Mouse (Mus musculus): Measurements from ENCODE around the gene Gm12355. TPM values are rescaled to one million over a fixed set of nuclear protein-coding genes. Genes with fewer than 3 reads are reported as not detected.
"Not testable (repeated sequence)": the region's sequence is repeated elsewhere in the genome, so short reads cannot be mapped to it uniquely, and the experiment has no call there.

Gm12355 gene
- polyA plus RNA-seq, 1 experiment from 2014 or later: 0.92 TPM

GRCm38 (mm10) chr11:98606763-98607162, 18.7 kb downstream of the Gm12355 start:
- 3% methylated on average over 3 of the region's 3 CpGs for WGBS
- no peak for ATAC-seq (replicated peaks; ENCODE audit: low FRiP score, low read depth)

DNA sequence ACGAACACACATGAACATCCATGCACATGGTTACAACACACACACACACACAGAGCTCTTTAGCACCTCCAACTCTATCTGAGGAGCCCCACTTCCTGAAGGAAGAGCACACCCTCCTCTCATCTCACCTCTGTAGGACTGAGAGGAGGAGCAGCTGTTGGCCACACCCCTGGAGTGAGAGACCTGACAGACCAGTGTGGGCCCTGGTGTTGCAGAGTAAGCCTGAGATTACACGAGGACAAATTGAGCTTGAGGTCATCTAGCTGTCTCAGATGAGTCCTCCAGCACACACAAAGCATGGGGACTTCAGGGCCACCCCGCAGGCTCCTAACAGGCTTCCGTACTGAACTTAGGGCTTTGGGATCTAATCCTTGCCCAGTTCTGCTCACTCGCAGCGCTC, 20.6 kb downstream of the Gm12355 start:
- not testable (repeated sequence) for ATAC-seq (replicated peaks; ENCODE audit: low FRiP score, low read depth); H3K9me3 ChIP-seq (replicated peaks; ENCODE audit: low read length); H3K36me3 ChIP-seq (ENCODE audit: insufficient read depth, low read length); H3K9ac ChIP-seq (ENCODE audit: low read depth, low read length); DNase-seq (ENCODE audit: low spot score); H3K27ac ChIP-seq; H3K27me3 ChIP-seq (ENCODE audit: insufficient read depth, low read length); H3K4me3 ChIP-seq (replicated peaks; ENCODE audit: low read depth, low read length); H3K4me1 ChIP-seq (replicated peaks; ENCODE audit: insufficient read depth, low read length); H3K4me2 ChIP-seq (ENCODE audit: low read length)
- 73% methylated on average over 6 of the region's 6 CpGs for WGBS

More at GRCm38 (mm10) chr11:98606763-98607162, 18.7 kb downstream of the Gm12355 start:
- H3K4me3 ChIP-seq (replicated peaks; ENCODE audit: low read depth, low read length): no peak overlapping the region
- 0 out of 2 replicates have a peak, but pooled peaks cover 6% of the 10 kb centered on the region for H3K4me1 ChIP-seq (replicated peaks; ENCODE audit: insufficient read depth, low read length)
- peak; percentile 91 for TF ChIP-seq CTCF (IDR thresholded peaks at IDR 0.05; ENCODE audit: low read depth)
- H3K9me3 ChIP-seq (replicated peaks; ENCODE audit: low read length): no peaks in the 10 kb centered on the region
- no peak overlapping the region for H3K27ac ChIP-seq
- H3K9ac ChIP-seq (ENCODE audit: low read depth, low read length): no peak overlapping the region
- no peak overlapping the region for H3K4me2 ChIP-seq (ENCODE audit: low read length)
- peak; percentile 86 for DNase-seq (ENCODE audit: low spot score)
- 0 out of 2 replicates have a peak, but pooled peaks cover 2% of the 10 kb centered on the region for H3K27me3 ChIP-seq (ENCODE audit: insufficient read depth, low read length)
- no peaks in the 10 kb centered on the region for H3K36me3 ChIP-seq (ENCODE audit: insufficient read depth, low read length)

GRCm38 (mm10) chr11:98603953-98604352, 21.5 kb downstream of the Gm12355 start:
- TF ChIP-seq CTCF (IDR thresholded peaks at IDR 0.05; ENCODE audit: low read depth): no peak
- H3K9me3 ChIP-seq (replicated peaks; ENCODE audit: low read length): no peaks in the 10 kb centered on the region
- H3K4me2 ChIP-seq (ENCODE audit: low read length): no peak overlapping the region
- no peak overlapping the region for H3K4me3 ChIP-seq (replicated peaks; ENCODE audit: low read depth, low read length)
- H3K27me3 ChIP-seq (ENCODE audit: insufficient read depth, low read length): peaks cover 8% of the 10 kb centered on the region; the same call in 1 of the 2 replicates
- no peak for DNase-seq (ENCODE audit: low spot score)
- H3K27ac ChIP-seq: no peak overlapping the region
- H3K4me1 ChIP-seq (replicated peaks; ENCODE audit: insufficient read depth, low read length): 0 out of 2 replicates have a peak, but pooled peaks cover 6% of the 10 kb centered on the region
- no peak overlapping the region for H3K9ac ChIP-seq (ENCODE audit: low read depth, low read length)
- no peaks in the 10 kb centered on the region for H3K36me3 ChIP-seq (ENCODE audit: insufficient read depth, low read length)
- WGBS: 75% methylated on average over 2 of the region's 2 CpGs
- no peak for ATAC-seq (replicated peaks; ENCODE audit: low FRiP score, low read depth)

GRCm38 (mm10) chr11:98602090-98602690, 23.3 kb downstream of the Gm12355 start:
- 0 out of 2 replicates have a peak, but pooled peaks cover 6% of the 10 kb centered on the region for H3K4me1 ChIP-seq (replicated peaks; ENCODE audit: insufficient read depth, low read length)
- no peak overlapping the region for H3K27ac ChIP-seq
- 1% methylated on average over 20 of the region's 20 CpGs for WGBS
- TF ChIP-seq CTCF (IDR thresholded peaks at IDR 0.05; ENCODE audit: low read depth): no peak
- H3K9ac ChIP-seq (ENCODE audit: low read depth, low read length): no peak overlapping the region
- ATAC-seq (replicated peaks; ENCODE audit: low FRiP score, low read depth) (peak; percentile 47), DNase-seq (ENCODE audit: low spot score) (peak; percentile 62)
- H3K9me3 ChIP-seq (replicated peaks; ENCODE audit: low read length): no peaks in the 10 kb centered on the region
- peak overlapping the region; percentile 59 for H3K4me2 ChIP-seq (ENCODE audit: low read length)
- H3K27me3 ChIP-seq (ENCODE audit: insufficient read depth, low read length): peaks cover 8% of the 10 kb centered on the region; the same call in 1 of the 2 replicates
- peak overlapping the region; percentile 25; the same call in 1 of the 2 replicates for H3K4me3 ChIP-seq (replicated peaks; ENCODE audit: low read depth, low read length)
- no peaks in the 10 kb centered on the region for H3K36me3 ChIP-seq (ENCODE audit: insufficient read depth, low read length)

DNA sequence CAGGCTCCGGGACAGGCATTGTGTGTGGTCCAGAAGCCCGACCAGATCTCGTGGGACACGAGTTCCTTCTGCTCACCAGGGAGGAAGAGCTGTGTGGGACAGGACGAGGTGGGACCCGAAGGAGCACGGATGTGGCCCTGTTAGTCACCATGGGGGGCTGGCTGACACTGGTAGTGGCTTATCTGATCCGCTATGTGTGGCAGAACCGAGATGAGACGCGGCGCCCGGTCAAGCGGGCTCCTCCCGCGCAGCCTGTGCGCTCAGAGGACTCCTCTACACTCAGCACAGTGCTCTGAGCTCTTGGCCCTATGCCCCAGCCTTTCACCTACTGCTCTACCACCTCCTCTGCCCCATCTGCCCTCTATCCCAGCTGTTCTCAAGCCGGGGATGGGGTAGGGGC, 26.2 kb downstream of the Gm12355 start:
- Histone ChIP-seq H3K27me3 (ENCODE audit: insufficient read depth, low read length) (peaks cover 8% of the 10 kb centered on the region; the same call in 1 of the 2 replicates), H3K9ac (ENCODE audit: low read depth, low read length) (no peak overlapping the region), H3K9me3 (replicated peaks; ENCODE audit: low read length) (no peaks in the 10 kb centered on the region), H3K36me3 (ENCODE audit: insufficient read depth, low read length) (no peaks in the 10 kb centered on the region), H3K27ac (no peak overlapping the region), H3K4me3 (replicated peaks; ENCODE audit: low read depth, low read length) (no peak overlapping the region), H3K4me2 (ENCODE audit: low read length) (no peak overlapping the region), H3K4me1 (replicated peaks; ENCODE audit: insufficient read depth, low read length) (0 out of 2 replicates have a peak, but pooled peaks cover 6% of the 10 kb centered on the region)
- no peak for TF ChIP-seq CTCF (IDR thresholded peaks at IDR 0.05; ENCODE audit: low read depth)
- 27% methylated on average over 18 of the region's 18 CpGs for WGBS
- no peak for ATAC-seq (replicated peaks; ENCODE audit: low FRiP score, low read depth)
- no peak for DNase-seq (ENCODE audit: low spot score)

DNA sequence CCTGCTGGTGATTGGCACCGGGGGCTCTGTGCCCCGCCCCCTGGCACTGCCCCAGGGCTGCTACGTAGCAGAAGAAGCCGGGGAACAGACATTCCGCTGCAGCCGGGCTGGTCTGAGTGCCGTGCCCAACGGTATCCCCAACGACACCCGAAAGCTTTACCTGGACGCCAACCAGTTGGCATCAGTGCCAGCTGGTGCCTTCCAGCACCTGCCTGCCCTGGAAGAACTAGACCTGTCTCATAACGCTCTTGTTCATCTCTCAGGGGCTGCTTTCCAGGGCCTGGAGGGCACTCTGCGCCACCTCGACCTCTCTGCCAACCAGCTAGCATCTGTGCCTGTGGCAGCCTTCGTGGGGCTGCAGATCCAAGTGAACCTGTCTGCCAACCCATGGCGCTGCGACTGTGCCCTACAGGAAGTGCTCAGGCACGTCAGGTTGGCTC, 26.6 kb downstream of the Gm12355 start:
- ATAC-seq (replicated peaks; ENCODE audit: low FRiP score, low read depth) (no peak), DNase-seq (ENCODE audit: low spot score) (no peak)
- H3K9me3 ChIP-seq (replicated peaks; ENCODE audit: low read length): no peaks in the 10 kb centered on the region
- H3K9ac ChIP-seq (ENCODE audit: low read depth, low read length): no peak overlapping the region
- no peak overlapping the region for H3K4me2 ChIP-seq (ENCODE audit: low read length)
- H3K27ac ChIP-seq: no peak overlapping the region
- H3K27me3 ChIP-seq (ENCODE audit: insufficient read depth, low read length): peaks cover 8% of the 10 kb centered on the region; the same call in 1 of the 2 replicates
- 57% methylated on average over 18 of the region's 18 CpGs for WGBS
- H3K36me3 ChIP-seq (ENCODE audit: insufficient read depth, low read length): no peaks in the 10 kb centered on the region
- TF ChIP-seq CTCF (IDR thresholded peaks at IDR 0.05; ENCODE audit: low read depth): no peak
- 0 out of 2 replicates have a peak, but pooled peaks cover 6% of the 10 kb centered on the region for H3K4me1 ChIP-seq (replicated peaks; ENCODE audit: insufficient read depth, low read length)
- H3K4me3 ChIP-seq (replicated peaks; ENCODE audit: low read depth, low read length): no peak overlapping the region
